Mouse (Mus musculus) frontal cortex, adult 2 months (tissue): ENCODE measurements around the gene Mtmr14. TPM values are rescaled to one million over a fixed set of nuclear protein-coding genes. Genes with fewer than 3 reads are reported as not detected.

Source experiments
- DNase-seq, 2 experiments: peaks; one replicate each; pipeline ENCODE4 v3.0.0; 2022; ENCODE audit warnings: low spot score in 1 of 2; ENCODE audit errors: extremely low spot score in 1 of 2
- polyA plus RNA-seq: library from polyadenylated mRNA; depleted of rRNA; stranded (reverse); fragments of >200 nt; gene quantifications from 2 replicates; pipeline ENCODE4 v1.2.3, GENCODE M21; 2012; rRNA removed

The Mtmr14 gene
- 21.7 and 23.9 TPM in 2 replicates for polyA plus RNA-seq

- DNase-seq: peak; percentile 95 to 99
Measured at GRCm38 (mm10) chr6:113237542-113238270, at the start of gene Mtmr14. Gene Mtmr14 (plus strand): TSS chr6:113237843.

- DNase-seq: no peak
Measured at GRCm38 (mm10) chr6:113193765-113194460, 43.7 kb upstream of the Mtmr14 start.

- no peak for DNase-seq
Measured at GRCm38 (mm10) chr6:113194517-113194840, 43.2 kb upstream of the Mtmr14 start.

GRCm38 (mm10) chr6:113194841-113195595 is 42.6 kb upstream of the Mtmr14 start, which contains the start of gene Lhfpl4:
Gene Lhfpl4 (minus strand): TSS chr6:113195384.
- peak in 1 of 2 experiments; percentile 59 for DNase-seq

- DNase-seq: peak in 1 of 2 experiments; percentile 57
Measured at GRCm38 (mm10) chr6:113195596-113195992, 42.0 kb upstream of the Mtmr14 start.

GRCm38 (mm10) chr6:113216280-113216679 is 21.4 kb upstream of the Mtmr14 start:
- no peak for DNase-seq

GRCm38 (mm10) chr6:113225798-113226197 is 11.8 kb upstream of the Mtmr14 start:
- DNase-seq: no peak

GRCm38 (mm10) chr6:113226705-113227104 is 10.9 kb upstream of the Mtmr14 start:
- DNase-seq: no peak

GRCm38 (mm10) chr6:113235141-113235540 is 2.5 kb upstream of the Mtmr14 start:
- peak in 1 of 2 experiments; percentile 29 for DNase-seq

- no peak for DNase-seq
Measured at GRCm38 (mm10) chr6:113238442-113238841, 799 bp downstream of the Mtmr14 start.

GRCm38 (mm10) chr6:113242753-113243152 is 5.1 kb downstream of the Mtmr14 start:
- DNase-seq: no peak

- no peak for DNase-seq
Measured at GRCm38 (mm10) chr6:113245585-113245984, 7.9 kb downstream of the Mtmr14 start.

- DNase-seq: no peak
Measured at GRCm38 (mm10) chr6:113250786-113251185, 13.1 kb downstream of the Mtmr14 start.

- no peak for DNase-seq
Measured at GRCm38 (mm10) chr6:113251921-113252320, 14.3 kb downstream of the Mtmr14 start.

- DNase-seq: no peak
Measured at GRCm38 (mm10) chr6:113254899-113255298, 17.3 kb downstream of the Mtmr14 start.

- no peak for DNase-seq
Measured at GRCm38 (mm10) chr6:113261174-113261858, 23.7 kb downstream of the Mtmr14 start.

- DNase-seq: no peak
Measured at GRCm38 (mm10) chr6:113263531-113263930, 25.9 kb downstream of the Mtmr14 start.

- DNase-seq: no peak
Measured at GRCm38 (mm10) chr6:113264429-113264828, 26.8 kb downstream of the Mtmr14 start.

- no peak for DNase-seq
Measured at GRCm38 (mm10) chr6:113266996-113267655, 29.5 kb downstream of the Mtmr14 start.

- no peak for DNase-seq
Measured at GRCm38 (mm10) chr6:113267988-113268387, 30.3 kb downstream of the Mtmr14 start.
